Mouse (Mus musculus): Measurements from ENCODE around the gene Cldn10. TPM values are rescaled to one million over a fixed set of nuclear protein-coding genes. Genes with fewer than 3 reads are reported as not detected.
A peak's percentile ranks its signal among the peaks of the same experiment; 100 is the strongest.

Gene Cldn10
- 14.2 and 20.4 TPM in 2 replicates for polyA plus RNA-seq (2014; fragmentation: Nextera tagmentation; extraction: Ambion mirVana)

- no peak within 1 kb of the TSS for H3K9ac ChIP-seq (replicated peaks; ENCODE audit: low read depth, low read length)
- H3K4me2 ChIP-seq (replicated peaks; ENCODE audit: low read depth, low read length): no peak within 1 kb of the TSS
- no peaks in the 10 kb centered on the region for H3K36me3 ChIP-seq (ENCODE audit: control insufficient read depth, insufficient read depth, low read length)
- ATAC-seq (ENCODE audit: insufficient number of reproducible peaks, insufficient read depth, low FRiP score, low read depth): no peak
- H3K4me1 ChIP-seq (ENCODE audit: control insufficient read depth, insufficient read depth, low read length): no peaks in the 10 kb centered on the region
- H3K9me3 ChIP-seq (ENCODE audit: control insufficient read depth, low read depth, low read length): no peaks in the 10 kb centered on the region
- 70% methylated on average over 4 of the region's 4 CpGs for WGBS
- no peak within 1 kb of the TSS for H3K4me3 ChIP-seq (ENCODE audit: low read depth, low read length)
- no peaks in the 10 kb centered on the region for H3K27me3 ChIP-seq (ENCODE audit: control insufficient read depth, insufficient read depth, low read length)
- no peak within 1 kb of the TSS for H3K27ac ChIP-seq (ENCODE audit: low read length)
Measured at GRCm38 (mm10) chr14:118787621-118788020, at the start of gene Cldn10. TSS of gene Cldn10 (plus strand) at chr14:118787908.

DNA sequence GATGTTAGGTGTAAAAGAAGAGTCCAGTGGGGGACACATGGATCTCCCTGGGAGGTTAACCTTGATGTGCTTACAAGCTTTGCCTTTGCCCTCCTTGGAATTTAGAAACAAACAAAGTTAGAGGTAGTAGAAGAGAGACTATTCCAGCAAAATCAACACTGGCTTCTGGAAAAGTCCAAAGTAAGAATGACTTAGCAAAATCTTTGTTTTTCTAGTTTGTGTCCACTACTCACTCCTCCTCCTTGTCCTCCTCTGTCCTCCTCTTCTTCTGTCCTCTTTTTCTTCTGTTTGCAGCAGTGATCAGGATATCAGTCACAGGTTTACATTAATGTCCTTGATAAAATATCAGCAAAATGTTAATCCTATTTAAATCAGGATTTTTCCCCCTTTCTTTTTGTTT, 45.9 kb upstream of the Cldn10 start:
- no peak overlapping the region for H3K4me3 ChIP-seq (ENCODE audit: low read depth, low read length)

GRCm38 (mm10) chr14:118742862-118743261, 44.8 kb upstream of the Cldn10 start:
- no peak overlapping the region for H3K4me3 ChIP-seq (ENCODE audit: low read depth, low read length)
- WGBS: 62% methylated on average over 5 of the region's 5 CpGs
- 0 out of 2 replicates have a peak, but pooled peaks cover 2% of the 10 kb centered on the region for H3K27me3 ChIP-seq (ENCODE audit: control insufficient read depth, insufficient read depth, low read length)
- no peak for ATAC-seq (ENCODE audit: insufficient number of reproducible peaks, insufficient read depth, low FRiP score, low read depth)
- H3K9ac ChIP-seq (replicated peaks; ENCODE audit: low read depth, low read length): no peak overlapping the region
- no peaks in the 10 kb centered on the region for H3K36me3 ChIP-seq (ENCODE audit: control insufficient read depth, insufficient read depth, low read length)
- H3K4me1 ChIP-seq (ENCODE audit: control insufficient read depth, insufficient read depth, low read length): no peaks in the 10 kb centered on the region
- H3K4me2 ChIP-seq (replicated peaks; ENCODE audit: low read depth, low read length): no peak overlapping the region
- H3K27ac ChIP-seq (ENCODE audit: low read length): no peak overlapping the region
- peaks cover 4% of the 10 kb centered on the region; the same call in 1 of the 2 replicates for H3K9me3 ChIP-seq (ENCODE audit: control insufficient read depth, low read depth, low read length)

More for the DNA sequence above, 45.9 kb upstream of the Cldn10 start:
- Histone ChIP-seq H3K9me3 (ENCODE audit: control insufficient read depth, low read depth, low read length) (peaks cover 4% of the 10 kb centered on the region; the same call in 1 of the 2 replicates), H3K27me3 (ENCODE audit: control insufficient read depth, insufficient read depth, low read length) (0 out of 2 replicates have a peak, but pooled peaks cover 2% of the 10 kb centered on the region), H3K36me3 (ENCODE audit: control insufficient read depth, insufficient read depth, low read length) (no peaks in the 10 kb centered on the region), H3K4me2 (replicated peaks; ENCODE audit: low read depth, low read length) (no peak overlapping the region), H3K9ac (replicated peaks; ENCODE audit: low read depth, low read length) (no peak overlapping the region), H3K4me1 (ENCODE audit: control insufficient read depth, insufficient read depth, low read length) (no peaks in the 10 kb centered on the region), H3K27ac (ENCODE audit: low read length) (no peak overlapping the region)
- no peak for ATAC-seq (ENCODE audit: insufficient number of reproducible peaks, insufficient read depth, low FRiP score, low read depth)

DNA sequence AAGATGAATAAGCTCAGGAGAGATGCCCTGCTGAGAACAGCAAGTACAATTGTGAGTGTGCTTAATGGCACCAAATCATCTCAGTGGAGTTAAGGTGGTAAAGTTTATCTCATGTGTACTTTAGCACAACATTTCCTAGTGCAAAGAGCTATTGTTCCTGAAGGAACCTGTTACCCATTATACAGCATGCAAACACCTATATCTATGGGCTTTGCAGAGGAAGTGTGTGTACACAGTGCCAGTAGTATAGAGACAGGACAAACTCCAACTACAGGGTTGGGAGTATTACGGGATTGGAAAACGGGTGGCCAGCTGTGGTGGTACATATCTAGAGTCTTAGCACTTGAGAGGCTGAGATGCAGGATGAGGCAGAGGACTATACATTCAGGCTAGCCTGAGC, 38.6 kb upstream of the Cldn10 start:
- peak; percentile 87 for ATAC-seq (ENCODE audit: insufficient number of reproducible peaks, insufficient read depth, low FRiP score, low read depth)
- no peaks in the 10 kb centered on the region for H3K27me3 ChIP-seq (ENCODE audit: control insufficient read depth, insufficient read depth, low read length)
- H3K4me3 ChIP-seq (ENCODE audit: low read depth, low read length): no peak overlapping the region
- no peak overlapping the region for H3K4me2 ChIP-seq (replicated peaks; ENCODE audit: low read depth, low read length)
- no peaks in the 10 kb centered on the region for H3K36me3 ChIP-seq (ENCODE audit: control insufficient read depth, insufficient read depth, low read length)
- no peaks in the 10 kb centered on the region for H3K4me1 ChIP-seq (ENCODE audit: control insufficient read depth, insufficient read depth, low read length)
- no peak overlapping the region for H3K9ac ChIP-seq (replicated peaks; ENCODE audit: low read depth, low read length)
- H3K27ac ChIP-seq (ENCODE audit: low read length): no peak overlapping the region
- H3K9me3 ChIP-seq (ENCODE audit: control insufficient read depth, low read depth, low read length): no peaks in the 10 kb centered on the region
- 75% methylated on average over 2 of the region's 2 CpGs for WGBS

- Histone ChIP-seq H3K9me3 (ENCODE audit: control insufficient read depth, low read depth, low read length) (no peaks in the 10 kb centered on the region), H3K36me3 (ENCODE audit: control insufficient read depth, insufficient read depth, low read length) (no peaks in the 10 kb centered on the region), H3K27me3 (ENCODE audit: control insufficient read depth, insufficient read depth, low read length) (no peaks in the 10 kb centered on the region), H3K27ac (ENCODE audit: low read length) (no peak overlapping the region), H3K4me3 (ENCODE audit: low read depth, low read length) (no peak overlapping the region), H3K9ac (replicated peaks; ENCODE audit: low read depth, low read length) (no peak overlapping the region), H3K4me2 (replicated peaks; ENCODE audit: low read depth, low read length) (no peak overlapping the region), H3K4me1 (ENCODE audit: control insufficient read depth, insufficient read depth, low read length) (no peaks in the 10 kb centered on the region)
- WGBS: 48% methylated on average over 4 of the region's 4 CpGs
- no peak for ATAC-seq (ENCODE audit: insufficient number of reproducible peaks, insufficient read depth, low FRiP score, low read depth)
Measured at GRCm38 (mm10) chr14:118749715-118750114, 38.0 kb upstream of the Cldn10 start.

- WGBS: 77% methylated on average over 6 of the region's 6 CpGs
- H3K4me2 ChIP-seq (replicated peaks; ENCODE audit: low read depth, low read length): no peak overlapping the region
- H3K4me3 ChIP-seq (ENCODE audit: low read depth, low read length): no peak overlapping the region
- H3K36me3 ChIP-seq (ENCODE audit: control insufficient read depth, insufficient read depth, low read length): no peaks in the 10 kb centered on the region
- no peak overlapping the region for H3K27ac ChIP-seq (ENCODE audit: low read length)
- H3K4me1 ChIP-seq (ENCODE audit: control insufficient read depth, insufficient read depth, low read length): no peaks in the 10 kb centered on the region
- H3K9me3 ChIP-seq (ENCODE audit: control insufficient read depth, low read depth, low read length): no peaks in the 10 kb centered on the region
- peak; percentile 43; the same call in 1 of the 2 replicates for ATAC-seq (ENCODE audit: insufficient number of reproducible peaks, insufficient read depth, low FRiP score, low read depth)
- H3K9ac ChIP-seq (replicated peaks; ENCODE audit: low read depth, low read length): no peak overlapping the region
- no peaks in the 10 kb centered on the region for H3K27me3 ChIP-seq (ENCODE audit: control insufficient read depth, insufficient read depth, low read length)
Measured at GRCm38 (mm10) chr14:118750505-118751192, 37.1 kb upstream of the Cldn10 start.

- Histone ChIP-seq H3K9me3 (ENCODE audit: control insufficient read depth, low read depth, low read length) (no peaks in the 10 kb centered on the region), H3K27ac (ENCODE audit: low read length) (no peak overlapping the region), H3K4me1 (ENCODE audit: control insufficient read depth, insufficient read depth, low read length) (no peaks in the 10 kb centered on the region), H3K4me3 (ENCODE audit: low read depth, low read length) (no peak overlapping the region), H3K4me2 (replicated peaks; ENCODE audit: low read depth, low read length) (no peak overlapping the region), H3K9ac (replicated peaks; ENCODE audit: low read depth, low read length) (no peak overlapping the region), H3K27me3 (ENCODE audit: control insufficient read depth, insufficient read depth, low read length) (no peaks in the 10 kb centered on the region), H3K36me3 (ENCODE audit: control insufficient read depth, insufficient read depth, low read length) (no peaks in the 10 kb centered on the region)
- 72% methylated on average over 8 of the region's 8 CpGs for WGBS
- ATAC-seq (ENCODE audit: insufficient number of reproducible peaks, insufficient read depth, low FRiP score, low read depth): no peak
Measured at GRCm38 (mm10) chr14:118751193-118751753, 36.4 kb upstream of the Cldn10 start.

GRCm38 (mm10) chr14:118756015-118756414, 31.7 kb upstream of the Cldn10 start:
- no peaks in the 10 kb centered on the region for H3K9me3 ChIP-seq (ENCODE audit: control insufficient read depth, low read depth, low read length)
- no peak for ATAC-seq (ENCODE audit: insufficient number of reproducible peaks, insufficient read depth, low FRiP score, low read depth)
- H3K9ac ChIP-seq (replicated peaks; ENCODE audit: low read depth, low read length): no peak overlapping the region
- no peaks in the 10 kb centered on the region for H3K36me3 ChIP-seq (ENCODE audit: control insufficient read depth, insufficient read depth, low read length)
- H3K27ac ChIP-seq (ENCODE audit: low read length): no peak overlapping the region
- H3K4me3 ChIP-seq (ENCODE audit: low read depth, low read length): no peak overlapping the region
- no peak overlapping the region for H3K4me2 ChIP-seq (replicated peaks; ENCODE audit: low read depth, low read length)
- no peaks in the 10 kb centered on the region for H3K4me1 ChIP-seq (ENCODE audit: control insufficient read depth, insufficient read depth, low read length)
- 71% methylated on average over 4 of the region's 4 CpGs for WGBS
- H3K27me3 ChIP-seq (ENCODE audit: control insufficient read depth, insufficient read depth, low read length): no peaks in the 10 kb centered on the region
